Mouse (Mus musculus) adrenal gland, postnatal 14 days (tissue): ENCODE results near the gene Gm11115. TPM values are rescaled to one million over a fixed set of nuclear protein-coding genes. Genes with fewer than 3 reads are reported as not detected.

Experiments
- DNase-seq: peaks from one replicate; pipeline ENCODE4 v3.0.0; 2021; ENCODE audit warnings: mixed read lengths
- long read RNA-seq, 2 experiments: library from polyadenylated mRNA; stranded (forward); transcript quantifications; one replicate each; pipeline ENCODE4 v2.0.0; 2021
- total RNA-seq: library from RNA; stranded (reverse); gene quantifications from 2 replicates; pipeline ENCODE4 v1.2.3, GENCODE M21; 2021

The Gm11115 gene
- not detected in 2 replicates for total RNA-seq
- long read RNA-seq, experiment 1, result 0 reads
- long read RNA-seq, experiment 2, result 0 reads

DNA sequence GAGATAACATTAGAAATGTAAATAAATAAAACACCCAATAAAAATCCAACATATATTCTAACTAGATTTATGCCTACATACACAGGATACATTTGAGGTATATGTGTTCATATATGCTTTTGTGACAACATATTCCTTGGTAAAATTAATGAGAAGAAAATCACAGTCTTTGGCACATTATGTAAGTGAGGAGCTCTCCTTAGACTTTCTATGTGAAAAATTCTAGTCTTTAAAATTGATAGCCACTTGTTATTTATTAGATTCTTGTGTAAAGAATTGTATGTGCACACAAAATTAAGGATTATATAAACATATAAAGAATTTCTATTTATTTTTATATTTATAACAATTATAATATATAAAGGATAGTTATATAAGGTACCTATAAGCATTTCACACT lies at the start of gene Gm11115:
Gene Gm11115 (minus strand): TSS at position 101 of the 400 bp plus-strand sequence.
- no peak for DNase-seq

DNA sequence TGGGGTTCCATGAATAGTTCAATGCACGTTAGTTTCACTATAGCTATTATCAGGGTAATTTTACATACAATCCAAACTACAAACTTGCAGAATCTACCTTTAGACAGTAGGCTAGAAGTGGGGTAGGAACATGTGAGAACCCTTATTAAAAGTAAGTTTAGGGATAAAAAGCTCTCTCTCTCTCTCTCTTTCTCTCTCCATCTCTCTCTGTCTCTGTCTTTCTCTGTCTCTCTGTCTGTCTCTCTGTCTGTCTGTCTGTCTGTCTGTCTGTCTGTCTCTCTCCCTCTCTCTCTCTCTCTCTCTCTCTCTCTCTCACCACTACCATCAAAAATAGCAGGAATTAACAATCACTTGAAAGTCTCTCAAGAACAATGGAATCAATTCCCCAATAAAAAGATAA lies 42.5 kb downstream of the Gm11115 start, which contains the start of gene Gm11116:
Gene Gm11116 (minus strand): TSS at position 101 of the 400 bp plus-strand sequence.
- no peak for DNase-seq

Other genes with a start within 250 kb of the Gm11115 start
- gene Csn3, start 228.5 kb downstream of the Gm11115 start, total RNA-seq, result not detected in 2 replicates
- gene 2310003L06Rik, start 184.6 kb downstream of the Gm11115 start, total RNA-seq, result not detected in 2 replicates
- gene Gm28434, start 184.6 kb downstream of the Gm11115 start, total RNA-seq, result not detected in 2 replicates
- gene Cabs1, start 174.7 kb downstream of the Gm11115 start, total RNA-seq, result not detected in 2 replicates
- not detected in 2 replicates for gene Smr3a, start 151.6 kb downstream of the Gm11115 start, total RNA-seq
- not detected in 2 replicates for gene Smr2, start 67.5 kb downstream of the Gm11115 start, total RNA-seq
- gene Gm11116, start 42.6 kb downstream of the Gm11115 start, total RNA-seq, result not detected in 2 replicates
- not detected in 2 replicates for gene Gm7714, start 114.8 kb upstream of the Gm11115 start, total RNA-seq
- not detected in 2 replicates for gene Prol1, start 163.2 kb upstream of the Gm11115 start, total RNA-seq
- gene Amtn, start 222.0 kb upstream of the Gm11115 start, total RNA-seq, result not detected in 2 replicates